Mouse (Mus musculus) liver, adult 2 months (tissue): Measurements from ENCODE around the gene Mybpc2.
A peak's percentile ranks its signal among the peaks of the same experiment; 100 is the strongest.

Source experiments
- CTCF ChIP-seq: fragments of 200-500 bp; IDR thresholded peaks from 2 replicates; pipeline ENCODE4 v1.5.1; 2011; ENCODE audit warnings: low read depth, low read length, control low read depth
- POLR2A ChIP-seq: fragments of 200-500 bp; IDR thresholded peaks from 2 replicates; pipeline ENCODE4 v1.6.1; 2011; ENCODE audit warnings: low read length, control low read depth; ENCODE audit not compliant: insufficient read depth; ENCODE audit errors: extremely low read depth

GRCm38 (mm10) chr7:44495992-44496770, 28.3 kb downstream of the Mybpc2 start, which contains the start of the genes Emc10 and Fam71e1:
- no peak for TF ChIP-seq CTCF
- peak; percentile 33; the same call in 1 of the 2 replicates for TF ChIP-seq POLR2A
